Mouse (Mus musculus): ENCODE results near the gene Nlrp14. TPM values are rescaled to one million over a fixed set of nuclear protein-coding genes. Genes with fewer than 3 reads are reported as not detected.
A peak's percentile ranks its signal among the peaks of the same experiment; 100 is the strongest.
"Not testable (repeated sequence)": the region's sequence is repeated elsewhere in the genome, so short reads cannot be mapped to it uniquely, and the experiment has no call there.

Gene Nlrp14
- total RNA-seq (2014; fragmentation: Nextera tagmentation) (not detected in 2 replicates), total RNA-seq (2017) (not detected in 2 replicates)

- no peak for ATAC-seq (replicated peaks; ENCODE audit: poor library complexity, severe bottlenecking)
Observed at GRCm38 (mm10) chr7:107166690-107167089, at the start of gene Nlrp14. Gene Nlrp14 (plus strand): TSS chr7:107166990.

- ATAC-seq (replicated peaks; ENCODE audit: poor library complexity, severe bottlenecking) = not testable (repeated sequence)
Observed at GRCm38 (mm10) chr7:107130983-107131382, 35.8 kb upstream of the Nlrp14 start, which contains the start of gene Olfr715. Gene Olfr715 (minus strand): TSS chr7:107131083.

GRCm38 (mm10) chr7:107138027-107138426 is 28.8 kb upstream of the Nlrp14 start, which contains the start of gene Olfr716:
Gene Olfr716 (plus strand): TSS chr7:107138327.
- not testable (repeated sequence) for ATAC-seq (replicated peaks; ENCODE audit: poor library complexity, severe bottlenecking)

GRCm38 (mm10) chr7:107180406-107180805 is 13.6 kb downstream of the Nlrp14 start:
- ATAC-seq (replicated peaks; ENCODE audit: poor library complexity, severe bottlenecking) = no peak

DNA sequence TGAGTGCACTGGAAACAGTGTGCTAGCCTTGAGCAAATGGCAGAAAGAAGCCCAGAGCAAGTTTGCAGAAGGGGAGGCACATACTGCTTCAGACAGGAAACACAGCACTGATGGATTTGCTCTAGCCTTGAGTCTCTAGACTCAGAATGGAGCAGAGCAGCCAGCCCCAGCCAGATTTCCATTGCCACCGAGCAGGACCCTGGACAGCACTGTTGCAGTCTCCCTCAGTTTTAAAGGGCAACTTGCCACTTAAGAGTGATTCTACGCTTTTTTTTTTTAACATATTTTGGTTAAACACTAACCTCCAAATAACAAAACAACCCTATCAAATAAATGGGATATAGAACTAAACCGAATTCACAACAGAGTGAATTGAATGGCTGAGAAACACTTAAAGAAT is 35.0 kb downstream of the Nlrp14 start:
- no peak for ATAC-seq (replicated peaks; ENCODE audit: poor library complexity, severe bottlenecking)

DNA sequence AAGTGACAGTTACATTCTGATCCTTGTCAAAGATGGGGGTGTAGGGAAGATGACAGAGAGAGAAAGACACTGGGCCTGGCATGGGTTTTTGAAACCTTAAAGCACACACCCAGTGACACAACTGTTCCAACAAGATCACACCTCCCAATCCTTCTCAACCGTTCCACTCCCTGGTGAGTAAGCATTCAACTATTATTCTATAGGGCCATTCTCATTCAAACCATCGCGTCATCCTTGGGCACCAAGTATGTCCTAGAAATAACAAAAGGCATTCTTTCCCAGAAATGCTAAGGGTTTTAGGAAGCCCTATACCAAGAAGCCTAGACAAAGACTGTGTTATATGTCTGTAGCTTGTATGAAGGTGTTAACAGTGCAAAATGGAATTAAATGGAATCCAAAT is 41.1 kb downstream of the Nlrp14 start:
- ATAC-seq (replicated peaks; ENCODE audit: poor library complexity, severe bottlenecking) = no peak

GRCm38 (mm10) chr7:107209204-107209860 is 42.5 kb downstream of the Nlrp14 start, which contains the start of gene Rbmxl2:
Gene Rbmxl2 (plus strand): TSS chr7:107209445.
- ATAC-seq (replicated peaks; ENCODE audit: poor library complexity, severe bottlenecking) = no peak; the same call in 1 of the 2 replicates

DNA sequence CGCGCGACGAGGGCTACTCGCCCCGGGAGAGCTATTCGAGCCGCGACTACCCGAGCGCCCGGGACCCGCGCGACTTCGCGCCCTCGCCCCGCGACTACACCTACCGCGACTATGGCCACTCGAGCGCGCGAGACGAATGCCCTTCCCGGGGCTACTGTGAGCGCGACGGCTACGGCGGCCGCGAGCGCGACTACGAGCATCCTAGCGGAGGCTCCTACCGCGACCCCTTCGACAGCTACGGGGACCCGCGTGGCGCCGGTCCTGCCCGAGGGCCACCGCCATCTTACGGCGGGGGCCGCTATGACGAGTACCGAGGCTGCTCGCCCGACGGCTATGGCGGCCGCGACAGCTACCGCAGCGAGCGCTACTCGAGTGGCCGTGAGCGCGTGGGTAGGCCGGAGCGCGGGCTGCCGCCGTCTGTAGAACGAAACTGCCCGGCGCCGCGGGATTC is 43.4 kb downstream of the Nlrp14 start:
- ATAC-seq (replicated peaks; ENCODE audit: poor library complexity, severe bottlenecking) = peak; percentile 27

- no peak for ATAC-seq (replicated peaks; ENCODE audit: poor library complexity, severe bottlenecking)
Observed at GRCm38 (mm10) chr7:107215723-107216122, 48.9 kb downstream of the Nlrp14 start.

DNA sequence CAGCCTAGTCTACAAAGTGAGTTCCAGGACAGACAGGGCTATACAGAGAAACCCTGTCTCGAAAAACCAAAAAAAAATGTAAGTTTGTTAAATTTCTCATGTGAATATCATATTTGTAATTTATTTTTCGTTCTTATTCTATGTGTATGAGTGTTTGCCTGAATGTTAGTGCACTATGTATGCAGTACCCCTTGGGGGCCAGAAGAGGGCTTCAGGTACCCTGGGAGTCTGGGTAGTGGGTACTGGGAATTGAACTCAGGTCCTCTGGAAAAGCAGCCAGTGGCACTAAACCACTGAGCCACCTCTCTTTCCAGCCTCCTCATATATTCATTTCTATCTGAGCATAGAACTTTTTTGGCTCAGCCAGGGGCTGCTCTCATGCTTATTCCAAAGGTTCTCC is 50.1 kb downstream of the Nlrp14 start:
- ATAC-seq (replicated peaks; ENCODE audit: poor library complexity, severe bottlenecking) = no peak

DNA sequence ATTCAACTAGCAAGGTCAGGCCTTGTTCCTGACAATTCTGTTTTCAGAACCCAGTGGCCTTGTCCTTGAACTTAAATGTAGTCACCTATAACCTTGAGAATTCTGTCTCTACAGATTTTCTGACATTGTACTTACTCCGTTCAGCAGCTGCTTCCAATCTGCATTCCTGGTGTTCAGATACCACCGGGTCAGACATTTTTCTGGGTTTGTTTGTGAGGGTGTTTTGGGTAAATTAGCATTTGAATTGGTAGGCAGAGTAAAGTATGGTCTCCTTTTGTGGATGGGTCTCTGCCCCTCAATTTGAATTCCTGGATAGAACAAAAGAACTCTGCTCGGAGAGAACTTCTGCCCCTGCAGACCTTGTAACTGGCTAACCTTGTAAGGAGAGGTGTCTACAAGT is 70.1 kb downstream of the Nlrp14 start:
- ATAC-seq (replicated peaks; ENCODE audit: poor library complexity, severe bottlenecking) = no peak

DNA sequence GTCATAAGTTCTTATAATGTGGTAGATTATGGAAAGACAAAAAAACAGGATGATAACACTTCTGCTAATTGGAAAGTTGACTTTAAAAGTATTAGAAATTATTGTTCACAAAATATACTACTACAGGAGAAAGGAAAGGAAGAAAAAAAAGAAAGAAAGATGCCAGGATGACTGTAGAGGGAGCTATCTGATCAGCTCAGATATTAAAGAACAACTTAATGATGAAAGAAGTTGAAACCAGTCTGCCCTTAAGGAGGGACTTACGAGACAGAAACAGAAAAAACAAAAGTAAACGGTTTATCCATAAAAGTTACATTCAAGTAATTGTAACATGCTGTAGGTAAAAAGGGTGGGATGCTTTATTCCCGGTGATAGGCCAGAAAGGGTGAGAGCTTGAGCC is 70.7 kb downstream of the Nlrp14 start:
- no peak for ATAC-seq (replicated peaks; ENCODE audit: poor library complexity, severe bottlenecking)

- ATAC-seq (replicated peaks; ENCODE audit: poor library complexity, severe bottlenecking) = no peak
Observed at GRCm38 (mm10) chr7:107241371-107241883, 74.6 kb downstream of the Nlrp14 start.

Other genes with a start within 250 kb of the Nlrp14 start
- not detected in 2 replicates for gene Olfr709-ps1, start 234.8 kb upstream of the Nlrp14 start, total RNA-seq (2014; fragmentation: Nextera tagmentation)
- not detected in 2 replicates for gene Olfr709-ps1, start 234.8 kb upstream of the Nlrp14 start, total RNA-seq (2017)
- gene Olfr710, start 218.7 kb upstream of the Nlrp14 start, total RNA-seq (2014; fragmentation: Nextera tagmentation) = not detected in 2 replicates
- not detected in 2 replicates for gene Olfr710, start 218.7 kb upstream of the Nlrp14 start, total RNA-seq (2017)
- gene Olfr6, start 203.1 kb upstream of the Nlrp14 start, total RNA-seq (2014; fragmentation: Nextera tagmentation) = not detected in 2 replicates
- gene Olfr6, start 203.1 kb upstream of the Nlrp14 start, total RNA-seq (2017) = not detected in 2 replicates
- not detected in 2 replicates for gene Olfr711, start 191.5 kb upstream of the Nlrp14 start, total RNA-seq (2014; fragmentation: Nextera tagmentation)
- not detected in 2 replicates for gene Olfr711, start 191.5 kb upstream of the Nlrp14 start, total RNA-seq (2017)
- gene Olfr2, start 160.9 kb upstream of the Nlrp14 start, total RNA-seq (2014; fragmentation: Nextera tagmentation) = not detected in 2 replicates
- gene Olfr2, start 160.9 kb upstream of the Nlrp14 start, total RNA-seq (2017) = not detected in 2 replicates
- not detected in 2 replicates for gene Olfr713, start 135.8 kb upstream of the Nlrp14 start, total RNA-seq (2014; fragmentation: Nextera tagmentation)
- not detected in 2 replicates for gene Olfr713, start 135.8 kb upstream of the Nlrp14 start, total RNA-seq (2017)
- not detected in 2 replicates for gene Olfr714, start 96.0 kb upstream of the Nlrp14 start, total RNA-seq (2014; fragmentation: Nextera tagmentation)
- not detected in 2 replicates for gene Olfr714, start 96.0 kb upstream of the Nlrp14 start, total RNA-seq (2017)
- gene Olfr17, start 73.8 kb upstream of the Nlrp14 start, total RNA-seq (2014; fragmentation: Nextera tagmentation) = not detected in 2 replicates
- gene Olfr17, start 73.8 kb upstream of the Nlrp14 start, total RNA-seq (2017) = not detected in 2 replicates
- not detected in 2 replicates for gene Olfr715b, start 56.6 kb upstream of the Nlrp14 start, total RNA-seq (2014; fragmentation: Nextera tagmentation)
- gene Olfr715b, start 56.6 kb upstream of the Nlrp14 start, total RNA-seq (2017) = not detected in 2 replicates
- not detected in 2 replicates for gene Olfr715, start 35.9 kb upstream of the Nlrp14 start, total RNA-seq (2014; fragmentation: Nextera tagmentation)
- not detected in 2 replicates for gene Olfr715, start 35.9 kb upstream of the Nlrp14 start, total RNA-seq (2017)
- not detected in 2 replicates for gene Olfr716, start 28.7 kb upstream of the Nlrp14 start, total RNA-seq (2014; fragmentation: Nextera tagmentation)
- gene Olfr716, start 28.7 kb upstream of the Nlrp14 start, total RNA-seq (2017) = not detected in 2 replicates
- gene Rbmxl2, start 42.5 kb downstream of the Nlrp14 start, total RNA-seq (2014; fragmentation: Nextera tagmentation) = not detected in 2 replicates
- gene Rbmxl2, start 42.5 kb downstream of the Nlrp14 start, total RNA-seq (2017) = not detected in 2 replicates
- not detected in 2 replicates for gene Syt9, start 203.7 kb downstream of the Nlrp14 start, total RNA-seq (2014; fragmentation: Nextera tagmentation)
- gene Syt9, start 203.7 kb downstream of the Nlrp14 start, total RNA-seq (2017) = not detected in 2 replicates